In genomic region chr4:43860744-43861519, GRCm38 (mm10) we compare ENCODE assay signal across 9 mouse cellular contexts. TPM values are rescaled to one million over a fixed set of nuclear protein-coding genes. Genes with fewer than 3 reads are reported as not detected.
DNase-seq lines count a peak whose midpoint lies in the region; ATAC-seq and TF ChIP-seq lines count a peak whose summit lies in the region.
"Had no signal": no experiment of that assay in that cellular context is flagged by ENCODE, and none has a peak within 500 bp of the region (broad histone marks: within the 10 kb centered on the region; RNA-seq: fewer than 3 reads in every experiment).

No protein-coding gene starts in this region.

- no peaks in the 10 kb centered on the region for H3K36me3 ChIP-seq in CH12.LX (replicated peaks in 1 of 2; ENCODE audit: control insufficient read depth in 1 of 2, insufficient read depth in 1 of 2, low read length in 1 of 2)
- no peaks in the 10 kb centered on the region for H3K36me3 ChIP-seq in embryonic facial prominence, embryonic 11.5 days (replicated peaks; ENCODE audit: control insufficient read depth, insufficient read depth, low read depth, low read length)
- no peaks in the 10 kb centered on the region for H3K36me3 ChIP-seq in heart, embryonic 10.5 days
- H3K36me3 ChIP-seq: liver, embryonic 15.5 days had no signal

- H3K4me1 ChIP-seq in CH12.LX (ENCODE audit: control insufficient read depth in 1 of 2, insufficient read depth in 2 of 2) = peaks cover 0 to 3% of the 10 kb centered on the region in 2 experiments; a peak in 1 of 4 replicates
- no peaks in the 10 kb centered on the region for H3K4me1 ChIP-seq in embryonic facial prominence, embryonic 11.5 days (ENCODE audit: control insufficient read depth, insufficient read depth, low read length)
- peaks cover 10% of the 10 kb centered on the region for H3K4me1 ChIP-seq in heart, embryonic 10.5 days
- H3K4me1 ChIP-seq in lung, adult 2 months (ENCODE audit: control insufficient read depth, insufficient read depth, low read length) = no peaks in the 10 kb centered on the region
- H3K4me1 ChIP-seq: liver, embryonic 15.5 days had no signal

- no peak overlapping the region for H3K9ac ChIP-seq in CH12.LX (ENCODE audit: insufficient read depth, low read depth)
- H3K9ac ChIP-seq in embryonic facial prominence, embryonic 11.5 days (replicated peaks; ENCODE audit: low read length) = no peak overlapping the region
- H3K9ac ChIP-seq: liver, embryonic 15.5 days had no signal

- H3K9me3 ChIP-seq in CH12.LX (replicated peaks; ENCODE audit: low read length) = no peaks in the 10 kb centered on the region
- H3K9me3 ChIP-seq in embryonic facial prominence, embryonic 11.5 days (replicated peaks; ENCODE audit: control insufficient read depth, low read length) = no peaks in the 10 kb centered on the region
- no peaks in the 10 kb centered on the region for H3K9me3 ChIP-seq in heart, embryonic 10.5 days
- H3K9me3 ChIP-seq: liver, embryonic 15.5 days had no signal

- dilution Hi-C loops in CH12.LX (cut with MboI; ENCODE audit: extremely low pct_ligation_motif_present, extremely low pct_unique_long_range_greater_than_20kb, low sequenced_read_pairs) = no loop called here

- peaks cover 27% of the 10 kb centered on the region for H3K27me3 ChIP-seq in CH12.LX (replicated peaks)
- no peaks in the 10 kb centered on the region for H3K27me3 ChIP-seq in embryonic facial prominence, embryonic 11.5 days (ENCODE audit: control insufficient read depth, insufficient read depth, low read length)
- H3K27me3 ChIP-seq in heart, embryonic 10.5 days (ENCODE audit: insufficient read depth, poor library complexity, severe bottlenecking) = no peaks in the 10 kb centered on the region

- DNase-seq in CH12.LX (ENCODE audit: extremely low read depth) = peak; percentile 58
- DNase-seq in adrenal gland, postnatal 14 days = peak; percentile 76
- peak; percentile 86 for DNase-seq in embryonic facial prominence, embryonic 11.5 days (ENCODE audit: low spot score)
- peak; percentile 77 for DNase-seq in heart, embryonic 10.5 days (ENCODE audit: low spot score)
- DNase-seq in kidney, postnatal 10 days = peak; percentile 83
- DNase-seq in lung, adult 2 months = peak; percentile 64
- peak; percentile 88 for DNase-seq in retina, embryonic 14.5 days (ENCODE audit: low spot score)
- DNase-seq in urinary bladder, postnatal 14 days (ENCODE audit: low spot score) = peak; percentile 71

- peak; percentile 55 to 92 for TF ChIP-seq CTCF in CH12.LX (conservative IDR thresholded peaks at IDR 0.05 in 1 of 2, IDR thresholded peaks at IDR 0.05 in 1 of 2; ENCODE audit: low read depth in 2 of 2, low read length in 2 of 2)
- peak; percentile 81 for TF ChIP-seq CTCF in lung, adult 2 months (IDR thresholded peaks at IDR 0.05; ENCODE audit: insufficient read depth, low read length)

- H3K27ac ChIP-seq in CH12.LX (ENCODE audit: insufficient read depth, low read depth) = no peak overlapping the region
- no peak overlapping the region for H3K27ac ChIP-seq in embryonic facial prominence, embryonic 11.5 days (replicated peaks; ENCODE audit: low read depth, low read length)
- H3K27ac ChIP-seq in heart, embryonic 10.5 days = no peak overlapping the region
- H3K27ac ChIP-seq: liver, embryonic 15.5 days had no signal

- 22% methylated on average over 14 of the region's 14 CpGs for WGBS in embryonic facial prominence, embryonic 11.5 days
- 14% methylated on average over 14 of the region's 14 CpGs for WGBS in heart, embryonic 10.5 days
- WGBS in lung, adult 2 months = 13% methylated on average over 14 of the region's 14 CpGs

- H3K4me2 ChIP-seq in CH12.LX (ENCODE audit: insufficient read depth, low read depth, poor library complexity, severe bottlenecking) = 0 out of 2 replicates have a peak overlapping the region, but pooled peaks have one; percentile 24
- H3K4me2 ChIP-seq in embryonic facial prominence, embryonic 11.5 days (ENCODE audit: low read depth, low read length) = no peak overlapping the region
- H3K4me2 ChIP-seq: liver, embryonic 15.5 days had no signal

- no peak for TF ChIP-seq POLR2A in CH12.LX (IDR thresholded peaks at IDR 0.05; ENCODE audit: low read depth, low read length)
- TF ChIP-seq POLR2A in lung, adult 2 months (IDR thresholded peaks at IDR 0.05; ENCODE audit: borderline replicate concordance, extremely low read depth, low read depth, low read length) = no peak

- no peaks in the 10 kb centered on the region for H3K79me2 ChIP-seq in CH12.LX (replicated peaks; ENCODE audit: control insufficient read depth, extremely low read depth, insufficient read depth, poor library complexity, severe bottlenecking)

- ATAC-seq in embryonic facial prominence, embryonic 11.5 days (replicated peaks; ENCODE audit: insufficient number of reproducible peaks, low FRiP score, low TSS enrichment, low read depth) = no peak

- TF ChIP-seq EP300 in CH12.LX (IDR thresholded peaks at IDR 0.05; ENCODE audit: low read length) = no peak

- TF ChIP-seq RAD21 in CH12.LX (IDR thresholded peaks at IDR 0.05; ENCODE audit: low read depth, low read length) = peak; percentile 87

- in situ Hi-C loops in CH12.LX (cut with MboI; ENCODE audit: low pct_ligation_motif_present, low pct_unique_long_range_greater_than_20kb, low sequenced_read_pairs) = no loop called here

- H3K4me3 ChIP-seq in CH12.LX (replicated peaks in 1 of 3; ENCODE audit: low read depth in 2 of 3, low read length in 2 of 3, poor library complexity in 1 of 3) = no peak overlapping the region
- no peak overlapping the region for H3K4me3 ChIP-seq in embryonic facial prominence, embryonic 11.5 days (ENCODE audit: low read depth, low read length)
- H3K4me3 ChIP-seq in heart, embryonic 10.5 days = no peak overlapping the region
- H3K4me3 ChIP-seq in lung, adult 2 months (replicated peaks; ENCODE audit: extremely low read depth, low read depth, low read length) = no peak overlapping the region
- H3K4me3 ChIP-seq: liver, embryonic 15.5 days had no signal

TF ChIP-seq in CH12.LX, 34 proteins besides CTCF, POLR2A, EP300 and RAD21:
- TF ChIP-seq NRF1 (IDR thresholded peaks at IDR 0.05; ENCODE audit: low read depth, low read length) (no peak), ZC3H11A (IDR thresholded peaks at IDR 0.05; ENCODE audit: low read depth, low read length) (peak; percentile 53), NELFE (IDR thresholded peaks at IDR 0.05; ENCODE audit: low read depth, low read length) (no peak), IRF4 (IDR thresholded peaks at IDR 0.05; ENCODE audit: low read depth, low read length) (no peak), JUND (conservative IDR thresholded peaks at IDR 0.05; ENCODE audit: low read depth, low read length) (no peak), ZKSCAN1 (IDR thresholded peaks at IDR 0.05; ENCODE audit: borderline replicate concordance, low read depth, low read length) (no peak), SMC3 (IDR thresholded peaks at IDR 0.05; ENCODE audit: low read depth, low read length) (peak; percentile 96), MAFK (IDR thresholded peaks at IDR 0.05; ENCODE audit: insufficient replicate concordance, low read length) (no peak), UBTF (IDR thresholded peaks at IDR 0.05; ENCODE audit: low read depth, low read length) (no peak), MAX (IDR thresholded peaks at IDR 0.05; ENCODE audit: low read length) (no peak), ELF1 (IDR thresholded peaks at IDR 0.05; ENCODE audit: low read depth, low read length) (no peak), ETS1 (conservative IDR thresholded peaks at IDR 0.05; ENCODE audit: low read depth, low read length) (no peak), TCF12 (IDR thresholded peaks at IDR 0.05; ENCODE audit: low read depth, low read length) (no peak)

RNA-seq across cellular contexts. Expression of gene Olfr155, which starts 9.6 kb away (rescaled TPM):
- not detected in 2 replicates for total RNA-seq in CH12.LX (2012; rRNA removed)
- total RNA-seq in CH12.LX (2014; rRNA removed) = not detected in 2 replicates
- polyA plus RNA-seq in CH12.LX (2012; ENCODE audit: insufficient read length, low read depth) = not detected in 2 replicates
- not detected in 2 replicates for total RNA-seq in adrenal gland, postnatal 14 days (2021)
- not detected in 2 replicates for polyA plus RNA-seq in embryonic facial prominence, embryonic 11.5 days (2014; fragmentation: Nextera tagmentation; extraction: Ambion mirVana)
- polyA plus RNA-seq in heart, embryonic 10.5 days (2016; fragmentation: Nextera tagmentation; extraction: Ambion mirVana) = not detected in 2 replicates
- not detected in 2 replicates for polyA plus RNA-seq in lung, adult 2 months (2012; rRNA removed)
- polyA plus RNA-seq: liver, embryonic 15.5 days had no signal

RNA-seq across cellular contexts. Expression of gene Reck, which starts 14.4 kb away (rescaled TPM):
- total RNA-seq in CH12.LX (2012; rRNA removed) (0.55 and 0.68 TPM in 2 replicates), CH12.LX (2014; rRNA removed) (0.34 and 0.44 TPM in 2 replicates)
- polyA plus RNA-seq in CH12.LX (2012; ENCODE audit: insufficient read length, low read depth) = 1.4 and 1.8 TPM in 2 replicates
- total RNA-seq in adrenal gland, postnatal 14 days (2021) = 14.6 and 16.6 TPM in 2 replicates
- 21.7 and 24.3 TPM in 2 replicates for polyA plus RNA-seq in embryonic facial prominence, embryonic 11.5 days (2014; fragmentation: Nextera tagmentation; extraction: Ambion mirVana)
- 11.0 and 17.4 TPM in 2 replicates for polyA plus RNA-seq in heart, embryonic 10.5 days (2016; fragmentation: Nextera tagmentation; extraction: Ambion mirVana)
- 39.4 and 43.8 TPM in 2 replicates for polyA plus RNA-seq in lung, adult 2 months (2012; rRNA removed)

RNA-seq across cellular contexts. Expression of gene Olfr157, which starts 20.9 kb away (rescaled TPM):
- total RNA-seq in CH12.LX (2012; rRNA removed) (not detected in 2 replicates), CH12.LX (2014; rRNA removed) (not detected in 2 replicates)
- polyA plus RNA-seq in CH12.LX (2012; ENCODE audit: insufficient read length, low read depth) = 0.03 TPM in 1 of 2 replicates, not detected in the other
- not detected in 2 replicates for total RNA-seq in adrenal gland, postnatal 14 days (2021)
- polyA plus RNA-seq in embryonic facial prominence, embryonic 11.5 days (2014; fragmentation: Nextera tagmentation; extraction: Ambion mirVana) = not detected in 2 replicates
- polyA plus RNA-seq in heart, embryonic 10.5 days (2016; fragmentation: Nextera tagmentation; extraction: Ambion mirVana) = 0.10 TPM in 1 of 2 replicates, not detected in the other
- polyA plus RNA-seq in lung, adult 2 months (2012; rRNA removed) = not detected in 2 replicates
- polyA plus RNA-seq: liver, embryonic 15.5 days had no signal

RNA-seq across cellular contexts. Expression of gene Olfr156, which starts 37.2 kb away (rescaled TPM):
- total RNA-seq in CH12.LX (2012; rRNA removed) (not detected in 2 replicates), CH12.LX (2014; rRNA removed) (not detected in 2 replicates)
- not detected in 2 replicates for polyA plus RNA-seq in CH12.LX (2012; ENCODE audit: insufficient read length, low read depth)
- total RNA-seq in adrenal gland, postnatal 14 days (2021) = not detected in 2 replicates
- polyA plus RNA-seq in embryonic facial prominence, embryonic 11.5 days (2014; fragmentation: Nextera tagmentation; extraction: Ambion mirVana) = 0.26 TPM in 1 of 2 replicates, not detected in the other
- not detected in 2 replicates for polyA plus RNA-seq in heart, embryonic 10.5 days (2016; fragmentation: Nextera tagmentation; extraction: Ambion mirVana)
- not detected in 2 replicates for polyA plus RNA-seq in lung, adult 2 months (2012; rRNA removed)
- polyA plus RNA-seq: liver, embryonic 15.5 days had no signal
